Mouse (Mus musculus) kidney, adult 2 months (tissue): ENCODE data around the gene Otud5.
A peak's percentile ranks its signal among the peaks of the same experiment; 100 is the strongest.

ENCODE experiments used
- CTCF ChIP-seq: fragments of 200-500 bp; conservative IDR thresholded peaks from 2 replicates; pipeline ENCODE4 v1.5.1; 2011; ENCODE audit warnings: low read depth, mild to moderate bottlenecking, control low read depth, low read length, moderate library complexity, mixed read lengths; ENCODE audit not compliant: insufficient read depth, insufficient read length
- POLR2A ChIP-seq: fragments of 200-500 bp; IDR thresholded peaks from one replicate; pipeline ENCODE4 v1.6.1; 2011; ENCODE audit warnings: low read depth, low read length, control low read depth

DNA sequence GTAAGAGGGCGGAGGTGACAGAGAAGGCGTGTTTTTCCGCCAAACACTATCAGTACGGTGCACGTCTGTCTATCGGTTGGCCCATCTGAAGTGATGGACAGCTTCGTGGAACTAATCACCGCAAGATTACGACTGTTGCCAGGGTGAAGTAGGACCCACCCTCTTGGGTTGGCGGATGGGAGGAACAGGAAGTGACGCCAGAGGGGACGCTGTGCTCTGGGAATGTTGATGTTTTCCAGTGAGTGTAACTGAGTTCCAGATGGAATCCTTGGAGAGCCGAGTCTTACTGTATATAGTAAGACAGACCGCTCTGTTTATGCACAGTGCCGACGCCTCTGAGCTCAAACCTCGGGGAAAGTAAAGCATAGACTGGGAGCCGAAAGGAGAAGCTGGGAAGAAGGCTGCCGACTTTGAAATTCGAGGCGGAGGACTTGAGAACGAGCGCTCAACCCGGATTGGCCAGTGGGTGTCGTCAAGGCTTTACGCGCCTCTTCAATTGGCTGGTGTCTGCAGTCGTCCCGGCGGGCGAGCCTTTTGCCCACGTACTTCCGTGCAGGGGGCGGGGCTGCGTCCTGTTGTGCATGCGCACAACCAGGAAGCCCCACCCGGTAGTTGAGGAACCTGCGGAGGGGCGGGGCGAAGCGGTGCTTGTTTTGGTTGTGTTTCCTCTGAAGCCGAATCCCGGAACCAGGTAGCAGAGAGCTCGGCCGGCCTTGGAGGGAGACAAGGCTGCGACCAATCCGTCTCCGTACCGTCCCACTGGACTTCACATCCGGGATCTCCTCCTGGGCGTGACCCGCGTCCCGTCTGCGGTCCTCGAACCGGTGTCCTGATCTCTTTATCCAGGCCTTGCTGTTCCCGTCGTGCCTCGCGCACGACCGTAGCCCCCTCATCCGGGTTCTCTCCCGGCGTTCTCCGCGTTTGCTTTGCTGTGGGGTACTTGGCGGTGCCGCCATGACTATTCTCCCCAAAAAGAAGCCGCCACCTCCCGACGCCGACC is at the start of gene Otud5:
- TF ChIP-seq CTCF (no peak), POLR2A (peak; percentile 35)
